Mouse (Mus musculus) forebrain, embryonic 10.5 days (tissue): ENCODE measurements around the gene Zfp568. TPM values are rescaled to one million over a fixed set of nuclear protein-coding genes. Genes with fewer than 3 reads are reported as not detected.

ENCODE experiments used
- DNase-seq: peaks from one replicate; pipeline ENCODE4 v3.0.0-alpha.2; 2017; ENCODE audit warnings: low spot score; ENCODE audit errors: extremely low spot score
- H3K27ac ChIP-seq: fragments of 300-500 bp; sonication (generic); 2 replicates; pipeline ENCODE4 v1.5.1; 2016; ENCODE audit warnings: mild to moderate bottlenecking
- H3K27me3 ChIP-seq: fragments of 300-500 bp; sonication (generic); 2 replicates; pipeline ENCODE4 v1.6.1; 2016; ENCODE audit warnings: mild to moderate bottlenecking; ENCODE audit not compliant: poor library complexity, severe bottlenecking
- H3K36me3 ChIP-seq: fragments of 300-500 bp; sonication (generic); replicated peaks from 2 replicates; pipeline ENCODE4 v1.6.1; 2016; ENCODE audit warnings: mild to moderate bottlenecking, moderate library complexity
- H3K4me1 ChIP-seq: fragments of 300-500 bp; sonication (generic); 2 replicates; pipeline ENCODE4 v1.6.1; 2016
- H3K4me3 ChIP-seq: fragments of 300-500 bp; sonication (generic); 2 replicates; pipeline ENCODE4 v1.5.1; 2016; ENCODE audit warnings: mild to moderate bottlenecking, moderate library complexity
- H3K9me3 ChIP-seq: fragments of 300-500 bp; sonication (generic); 2 replicates; pipeline ENCODE4 v1.6.1; 2016; ENCODE audit warnings: mild to moderate bottlenecking, moderate library complexity
- WGBS: fragments of 180-500 bp; shearing (Covaris S2); methylation state at CpG from one replicate; pipeline ENCODE4 v1.1.7; 2016; 5-methylcytosine and 5-hydroxymethylcytosine counted together
- polyA plus RNA-seq: library from polyadenylated mRNA; unstranded; fragments of >200 nt; fragmentation: Nextera tagmentation; extraction: Ambion mirVana; gene quantifications from 2 replicates; pipeline ENCODE4 v1.2.1, GENCODE M21; 2016

Gene Zfp568
- polyA plus RNA-seq, 1 experiment from 2014 or later: 22.7 TPM

- no peak overlapping the region for H3K27ac ChIP-seq
- no peaks in the 10 kb centered on the region for H3K27me3 ChIP-seq
- H3K9me3 ChIP-seq: no peaks in the 10 kb centered on the region
- no peak overlapping the region for H3K4me3 ChIP-seq
- no peak for DNase-seq
- peaks cover 50% of the 10 kb centered on the region for H3K36me3 ChIP-seq
- 0 out of 2 replicates have a peak, but pooled peaks cover 5% of the 10 kb centered on the region for H3K4me1 ChIP-seq
- 91% methylated on average over 3 of the region's 3 CpGs for WGBS
Observed at GRCm38 (mm10) chr7:30028572-30028971, 44.8 kb downstream of the Zfp568 start.

GRCm38 (mm10) chr7:30030677-30031076, 46.9 kb downstream of the Zfp568 start:
- WGBS: 55% methylated on average over 6 of the region's 6 CpGs
- Histone ChIP-seq H3K9me3 (no peaks in the 10 kb centered on the region), H3K36me3 (peaks cover 29% of the 10 kb centered on the region), H3K27ac (no peak overlapping the region), H3K4me1 (0 out of 2 replicates have a peak, but pooled peaks cover 5% of the 10 kb centered on the region), H3K4me3 (no peak overlapping the region), H3K27me3 (no peaks in the 10 kb centered on the region)
- no peak for DNase-seq

GRCm38 (mm10) chr7:30031379-30031778, 47.6 kb downstream of the Zfp568 start:
- no peak for DNase-seq
- Histone ChIP-seq H3K27me3 (no peaks in the 10 kb centered on the region), H3K27ac (no peak overlapping the region), H3K4me3 (no peak overlapping the region), H3K4me1 (0 out of 2 replicates have a peak, but pooled peaks cover 5% of the 10 kb centered on the region), H3K9me3 (no peaks in the 10 kb centered on the region), H3K36me3 (peaks cover 22% of the 10 kb centered on the region)
- 93% methylated on average over 3 of the region's 3 CpGs for WGBS

- no peak for DNase-seq
- no peak overlapping the region for H3K4me3 ChIP-seq
- no peaks in the 10 kb centered on the region for H3K27me3 ChIP-seq
- no peak overlapping the region for H3K27ac ChIP-seq
- WGBS: 94% methylated on average over 12 of the region's 12 CpGs
- H3K4me1 ChIP-seq: 0 out of 2 replicates have a peak, but pooled peaks cover 5% of the 10 kb centered on the region
- H3K36me3 ChIP-seq: peaks cover 13% of the 10 kb centered on the region
- no peaks in the 10 kb centered on the region for H3K9me3 ChIP-seq
Observed at GRCm38 (mm10) chr7:30034331-30034730, 50.6 kb downstream of the Zfp568 start.

- Histone ChIP-seq H3K27me3 (no peaks in the 10 kb centered on the region), H3K4me3 (no peak overlapping the region), H3K27ac (no peak overlapping the region), H3K9me3 (no peaks in the 10 kb centered on the region), H3K36me3 (peaks cover 3% of the 10 kb centered on the region; the same call in 1 of the 2 replicates), H3K4me1 (no peaks in the 10 kb centered on the region)
- WGBS: 68% methylated on average over 9 of the region's 9 CpGs
- DNase-seq: no peak
Observed at GRCm38 (mm10) chr7:30044354-30044753, 60.6 kb downstream of the Zfp568 start.

- WGBS: 90% methylated on average over 4 of the region's 4 CpGs
- peaks cover 17% of the 10 kb centered on the region for H3K4me1 ChIP-seq
- H3K4me3 ChIP-seq: no peak overlapping the region
- peaks cover 3% of the 10 kb centered on the region; the same call in 1 of the 2 replicates for H3K36me3 ChIP-seq
- H3K27ac ChIP-seq: no peak overlapping the region
- H3K27me3 ChIP-seq: no peaks in the 10 kb centered on the region
- DNase-seq: no peak
- H3K9me3 ChIP-seq: no peaks in the 10 kb centered on the region
Observed at GRCm38 (mm10) chr7:30048126-30048525, 64.4 kb downstream of the Zfp568 start.

GRCm38 (mm10) chr7:30050882-30051548, 67.3 kb downstream of the Zfp568 start, which contains the start of gene Zfp14:
Zfp14 (minus strand) TSS chr7:30051380.
- DNase-seq: peak; percentile 89
- Histone ChIP-seq H3K27ac (peak within 1 kb of the TSS; percentile 88), H3K27me3 (no peaks in the 10 kb centered on the region), H3K4me1 (peaks cover 22% of the 10 kb centered on the region), H3K9me3 (no peaks in the 10 kb centered on the region), H3K36me3 (peaks cover 14% of the 10 kb centered on the region), H3K4me3 (peak within 1 kb of the TSS; percentile 88)
- under 1% methylated on average over 40 of the region's 40 CpGs for WGBS

GRCm38 (mm10) chr7:30053591-30053990, 69.8 kb downstream of the Zfp568 start:
- 15% methylated on average over 3 of the region's 3 CpGs for WGBS
- no peak for DNase-seq

GRCm38 (mm10) chr7:30060341-30060740, 76.6 kb downstream of the Zfp568 start:
- peaks cover 92% of the 10 kb centered on the region for H3K36me3 ChIP-seq
- WGBS: 89% methylated on average over 6 of the region's 6 CpGs
- H3K9me3 ChIP-seq: no peaks in the 10 kb centered on the region
- H3K4me3 ChIP-seq: no peak overlapping the region
- no peaks in the 10 kb centered on the region for H3K27me3 ChIP-seq
- H3K4me1 ChIP-seq: no peaks in the 10 kb centered on the region
- DNase-seq: no peak
- no peak overlapping the region for H3K27ac ChIP-seq

More at GRCm38 (mm10) chr7:30053591-30053990, 69.8 kb downstream of the Zfp568 start:
- H3K9me3 ChIP-seq: no peaks in the 10 kb centered on the region
- peaks cover 38% of the 10 kb centered on the region for H3K36me3 ChIP-seq
- no peak overlapping the region for H3K27ac ChIP-seq
- H3K4me3 ChIP-seq: no peak overlapping the region
- peaks cover 22% of the 10 kb centered on the region for H3K4me1 ChIP-seq
- no peaks in the 10 kb centered on the region for H3K27me3 ChIP-seq

GRCm38 (mm10) chr7:30062478-30062877, 78.7 kb downstream of the Zfp568 start:
- no peak overlapping the region for H3K27ac ChIP-seq
- peaks cover 86% of the 10 kb centered on the region for H3K36me3 ChIP-seq
- no peak overlapping the region for H3K4me3 ChIP-seq
- no peaks in the 10 kb centered on the region for H3K4me1 ChIP-seq
- H3K27me3 ChIP-seq: no peaks in the 10 kb centered on the region
- H3K9me3 ChIP-seq: no peaks in the 10 kb centered on the region
- DNase-seq: no peak
- 88% methylated on average over 5 of the region's 5 CpGs for WGBS

GRCm38 (mm10) chr7:30064622-30065021, 80.9 kb downstream of the Zfp568 start:
- 84% methylated on average over 5 of the region's 5 CpGs for WGBS
- H3K27me3 ChIP-seq: no peaks in the 10 kb centered on the region
- H3K9me3 ChIP-seq: no peaks in the 10 kb centered on the region
- no peak for DNase-seq
- H3K4me1 ChIP-seq: no peaks in the 10 kb centered on the region
- H3K4me3 ChIP-seq: no peak overlapping the region
- H3K36me3 ChIP-seq: peaks cover 83% of the 10 kb centered on the region
- no peak overlapping the region for H3K27ac ChIP-seq

GRCm38 (mm10) chr7:30072146-30073028, 88.6 kb downstream of the Zfp568 start, which contains the start of gene Zfp82:
Zfp82 (minus strand) TSS chr7:30072900.
- Histone ChIP-seq H3K4me1 (peaks cover 15% of the 10 kb centered on the region), H3K27ac (peak within 1 kb of the TSS; percentile 91), H3K9me3 (no peaks in the 10 kb centered on the region), H3K27me3 (no peaks in the 10 kb centered on the region), H3K36me3 (peaks cover 57% of the 10 kb centered on the region), H3K4me3 (peak within 1 kb of the TSS; percentile 90)
- WGBS: under 1% methylated on average over 50 of the region's 50 CpGs
- DNase-seq: peak; percentile 83
